Mouse (Mus musculus): ENCODE data around the gene Gm4559. TPM values are rescaled to one million over a fixed set of nuclear protein-coding genes. Genes with fewer than 3 reads are reported as not detected.
"Not testable (repeated sequence)": the region's sequence is repeated elsewhere in the genome, so short reads cannot be mapped to it uniquely, and the experiment has no call there.

Gene Gm4559
- polyA plus RNA-seq, 1 experiment from 2014 or later = not detected

GRCm38 (mm10) chr7:142316558-142316957 is 42.4 kb upstream of the Gm4559 start:
- Histone ChIP-seq H3K4me3 (ENCODE audit: low read depth, low read length) (no peak overlapping the region), H3K9ac (no peak overlapping the region), H3K4me1 (ENCODE audit: insufficient read depth) (0 out of 2 replicates have a peak, but pooled peaks cover 3% of the 10 kb centered on the region), H3K36me3 (ENCODE audit: insufficient read depth) (no peaks in the 10 kb centered on the region), H3K9me3 (ENCODE audit: low read depth, low read length) (no peaks in the 10 kb centered on the region), H3K27ac (ENCODE audit: low read depth) (no peak overlapping the region), H3K27me3 (ENCODE audit: insufficient read depth, low read length) (no peaks in the 10 kb centered on the region), H3K4me2 (no peak overlapping the region)
- peak; percentile 90 for TF ChIP-seq CTCF (IDR thresholded peaks at IDR 0.05; ENCODE audit: low read depth)
- peak; percentile 83; the same call in 1 of the 2 replicates for ATAC-seq (ENCODE audit: insufficient read depth)
- DNase-seq = peak; percentile 86
- WGBS = 21% methylated on average over 6 of the region's 6 CpGs

- no peak for TF ChIP-seq CTCF (IDR thresholded peaks at IDR 0.05; ENCODE audit: low read depth)
- 54% methylated on average over 5 of the region's 5 CpGs for WGBS
- DNase-seq = no peak
Observed at GRCm38 (mm10) chr7:142314600-142315285, 40.6 kb upstream of the Gm4559 start.

GRCm38 (mm10) chr7:142303929-142304328 is 29.8 kb upstream of the Gm4559 start:
- H3K27ac ChIP-seq (ENCODE audit: low read depth); H3K36me3 ChIP-seq (ENCODE audit: insufficient read depth); H3K4me3 ChIP-seq (ENCODE audit: low read depth, low read length); H3K27me3 ChIP-seq (ENCODE audit: insufficient read depth, low read length); H3K4me1 ChIP-seq (ENCODE audit: insufficient read depth); DNase-seq; H3K4me2 ChIP-seq; H3K9ac ChIP-seq; H3K9me3 ChIP-seq (ENCODE audit: low read depth, low read length); ATAC-seq (ENCODE audit: insufficient read depth): not testable (repeated sequence)
- 84% methylated on average over 1 of the region's 1 CpGs for WGBS

More at GRCm38 (mm10) chr7:142314600-142315285, 40.6 kb upstream of the Gm4559 start:
- Histone ChIP-seq H3K36me3 (ENCODE audit: insufficient read depth) (no peaks in the 10 kb centered on the region), H3K27me3 (ENCODE audit: insufficient read depth, low read length) (no peaks in the 10 kb centered on the region), H3K4me1 (ENCODE audit: insufficient read depth) (0 out of 2 replicates have a peak, but pooled peaks cover 3% of the 10 kb centered on the region), H3K9me3 (ENCODE audit: low read depth, low read length) (no peaks in the 10 kb centered on the region), H3K9ac (no peak overlapping the region), H3K4me2 (no peak overlapping the region), H3K27ac (ENCODE audit: low read depth) (no peak overlapping the region), H3K4me3 (ENCODE audit: low read depth, low read length) (no peak overlapping the region)
- no peak for ATAC-seq (ENCODE audit: insufficient read depth)

GRCm38 (mm10) chr7:142303249-142303648 is 29.1 kb upstream of the Gm4559 start, which contains the start of gene Krtap5-4:
Gene Krtap5-4, plus strand, starts transcription at chr7:142303549.
- Histone ChIP-seq H3K27me3 (ENCODE audit: insufficient read depth, low read length) (no peaks in the 10 kb centered on the region), H3K4me3 (ENCODE audit: low read depth, low read length) (no peak within 1 kb of the TSS), H3K9ac (no peak within 1 kb of the TSS), H3K4me2 (no peak within 1 kb of the TSS), H3K4me1 (ENCODE audit: insufficient read depth) (no peaks in the 10 kb centered on the region), H3K9me3 (ENCODE audit: low read depth, low read length) (no peaks in the 10 kb centered on the region), H3K27ac (ENCODE audit: low read depth) (no peak within 1 kb of the TSS), H3K36me3 (ENCODE audit: insufficient read depth) (no peaks in the 10 kb centered on the region)
- ATAC-seq (ENCODE audit: insufficient read depth) = no peak
- TF ChIP-seq CTCF (IDR thresholded peaks at IDR 0.05; ENCODE audit: low read depth) = no peak
- DNase-seq = no peak
- WGBS = 36% methylated on average over 3 of the region's 3 CpGs

GRCm38 (mm10) chr7:142297018-142297417 is 22.9 kb upstream of the Gm4559 start, which contains the start of gene Krtap5-1:
Gene Krtap5-1, minus strand, starts transcription at chr7:142297118.
- H3K27ac ChIP-seq (ENCODE audit: low read depth); DNase-seq; H3K4me3 ChIP-seq (ENCODE audit: low read depth, low read length); H3K4me2 ChIP-seq; H3K9ac ChIP-seq; H3K27me3 ChIP-seq (ENCODE audit: insufficient read depth, low read length); H3K4me1 ChIP-seq (ENCODE audit: insufficient read depth); H3K36me3 ChIP-seq (ENCODE audit: insufficient read depth); H3K9me3 ChIP-seq (ENCODE audit: low read depth, low read length); ATAC-seq (ENCODE audit: insufficient read depth): not testable (repeated sequence)

GRCm38 (mm10) chr7:142296108-142296507 is 21.9 kb upstream of the Gm4559 start:
- WGBS = 17% methylated on average over 4 of the region's 4 CpGs
- H3K9me3 ChIP-seq (ENCODE audit: low read depth, low read length); H3K9ac ChIP-seq; H3K4me2 ChIP-seq; H3K27me3 ChIP-seq (ENCODE audit: insufficient read depth, low read length); ATAC-seq (ENCODE audit: insufficient read depth); H3K4me1 ChIP-seq (ENCODE audit: insufficient read depth); H3K36me3 ChIP-seq (ENCODE audit: insufficient read depth); H3K4me3 ChIP-seq (ENCODE audit: low read depth, low read length); H3K27ac ChIP-seq (ENCODE audit: low read depth): not testable (repeated sequence)
- DNase-seq = peak; percentile 47

GRCm38 (mm10) chr7:142295418-142295817 is 21.3 kb upstream of the Gm4559 start:
- no peak; the same call in 1 of the 2 replicates for TF ChIP-seq CTCF (IDR thresholded peaks at IDR 0.05; ENCODE audit: low read depth)
- Histone ChIP-seq H3K9me3 (ENCODE audit: low read depth, low read length) (no peaks in the 10 kb centered on the region), H3K4me3 (ENCODE audit: low read depth, low read length) (no peak overlapping the region), H3K36me3 (ENCODE audit: insufficient read depth) (no peaks in the 10 kb centered on the region), H3K9ac (no peak overlapping the region), H3K4me2 (no peak overlapping the region), H3K27ac (ENCODE audit: low read depth) (no peak overlapping the region), H3K4me1 (ENCODE audit: insufficient read depth) (no peaks in the 10 kb centered on the region), H3K27me3 (ENCODE audit: insufficient read depth, low read length) (no peaks in the 10 kb centered on the region)
- DNase-seq = no peak
- ATAC-seq (ENCODE audit: insufficient read depth) = no peak
